Mouse (Mus musculus) frontal cortex, postnatal 14 days (tissue): ENCODE results near the gene Gm49369.
"Not testable (repeated sequence)": the region's sequence is repeated elsewhere in the genome, so short reads cannot be mapped to it uniquely, and the experiment has no call there.

Experiments
- DNase-seq, 2 experiments: peaks; one replicate each; pipeline ENCODE4 v3.0.0; 2022; ENCODE audit warnings: low spot score in 2 of 2

Gm49369 gene

GRCm38 (mm10) chr7:142328507-142328906 is 54.0 kb downstream of the Gm49369 start:
- no peak for DNase-seq

GRCm38 (mm10) chr7:142326714-142327445 is 55.6 kb downstream of the Gm49369 start:
- no peak for DNase-seq

- DNase-seq: no peak
Measured at GRCm38 (mm10) chr7:142323396-142324117, 58.9 kb downstream of the Gm49369 start.

- no peak for DNase-seq
Measured at GRCm38 (mm10) chr7:142322641-142323040, 59.8 kb downstream of the Gm49369 start.

GRCm38 (mm10) chr7:142321637-142322306 is 60.7 kb downstream of the Gm49369 start:
- not testable (repeated sequence) for DNase-seq
